15 mouse cellular contexts compared by ENCODE assay signal in genomic region chr5:149168816-149169215, GRCm38 (mm10). TPM values are rescaled to one million over a fixed set of nuclear protein-coding genes. Genes with fewer than 3 reads are reported as not detected.
DNase-seq lines count a peak whose midpoint lies in the region; ATAC-seq and TF ChIP-seq lines count a peak whose summit lies in the region.
"Had no signal": no experiment of that assay in that cellular context is flagged by ENCODE, and none has a peak within 500 bp of the region (broad histone marks: within the 10 kb centered on the region; RNA-seq: fewer than 3 reads in every experiment).

No protein-coding gene starts in this region.

- TF ChIP-seq CTCF in forebrain, postnatal 0 days (IDR thresholded peaks at IDR 0.05; ENCODE audit: low read depth) = no peak
- TF ChIP-seq CTCF in lung, embryonic 14.5 days (IDR thresholded peaks at IDR 0.05; ENCODE audit: low read depth) = no peak
- TF ChIP-seq CTCF in brain, embryonic 14.5 days (IDR thresholded peaks at IDR 0.05; ENCODE audit: borderline replicate concordance, extremely low read depth, insufficient read depth, insufficient read length) = no peak

- no peak overlapping the region for H3K9ac ChIP-seq in forebrain, postnatal 0 days
- no peak overlapping the region for H3K9ac ChIP-seq in forebrain, embryonic 15.5 days (replicated peaks)
- H3K9ac ChIP-seq in lung, embryonic 14.5 days = no peak overlapping the region
- no peak overlapping the region for H3K9ac ChIP-seq in intestine, embryonic 15.5 days
- H3K9ac ChIP-seq: embryonic facial prominence, embryonic 13.5 days; kidney, embryonic 15.5 days; limb, embryonic 12.5 days; liver, postnatal 0 days had no signal

- H3K9me3 ChIP-seq in forebrain, postnatal 0 days (ENCODE audit: low read length) = no peaks in the 10 kb centered on the region
- no peaks in the 10 kb centered on the region for H3K9me3 ChIP-seq in forebrain, embryonic 15.5 days
- H3K9me3 ChIP-seq in lung, embryonic 14.5 days (ENCODE audit: low read depth, low read length) = no peaks in the 10 kb centered on the region
- no peaks in the 10 kb centered on the region for H3K9me3 ChIP-seq in intestine, embryonic 15.5 days
- H3K9me3 ChIP-seq: embryonic facial prominence, embryonic 13.5 days; kidney, embryonic 15.5 days; limb, embryonic 12.5 days had no signal

- TF ChIP-seq POLR2A in brain, embryonic 14.5 days (IDR thresholded peaks at IDR 0.05; ENCODE audit: borderline replicate concordance, extremely low read depth, insufficient read depth, insufficient read length, poor library complexity, severe bottlenecking) = no peak

- H3K4me1 ChIP-seq in forebrain, postnatal 0 days (ENCODE audit: insufficient read depth) = no peaks in the 10 kb centered on the region
- H3K4me1 ChIP-seq in forebrain, embryonic 15.5 days = no peaks in the 10 kb centered on the region
- no peaks in the 10 kb centered on the region for H3K4me1 ChIP-seq in lung, embryonic 14.5 days (ENCODE audit: insufficient read depth)
- no peaks in the 10 kb centered on the region for H3K4me1 ChIP-seq in intestine, embryonic 15.5 days (replicated peaks)
- H3K4me1 ChIP-seq: limb, embryonic 12.5 days had no signal

- no peaks in the 10 kb centered on the region for H3K36me3 ChIP-seq in forebrain, postnatal 0 days (ENCODE audit: insufficient read depth)
- no peaks in the 10 kb centered on the region for H3K36me3 ChIP-seq in forebrain, embryonic 15.5 days
- H3K36me3 ChIP-seq in lung, embryonic 14.5 days (ENCODE audit: insufficient read depth) = no peaks in the 10 kb centered on the region
- H3K36me3 ChIP-seq in intestine, embryonic 15.5 days = no peaks in the 10 kb centered on the region
- H3K36me3 ChIP-seq: embryonic facial prominence, embryonic 13.5 days; kidney, embryonic 15.5 days; limb, embryonic 12.5 days had no signal

- ATAC-seq in forebrain, postnatal 0 days = no peak
- ATAC-seq in forebrain, embryonic 15.5 days (replicated peaks) = no peak
- no peak for ATAC-seq in lung, embryonic 14.5 days (ENCODE audit: insufficient read depth)
- no peak for ATAC-seq in intestine, embryonic 15.5 days
- ATAC-seq: inflammation-experienced regulatory T-cells, adult 6 months; liver, postnatal 0 days had no signal

- no peak overlapping the region for H3K4me3 ChIP-seq in forebrain, postnatal 0 days (ENCODE audit: low read depth, low read length)
- no peak overlapping the region for H3K4me3 ChIP-seq in forebrain, embryonic 15.5 days
- H3K4me3 ChIP-seq in lung, embryonic 14.5 days (ENCODE audit: low read depth, low read length) = no peak overlapping the region
- H3K4me3 ChIP-seq in intestine, embryonic 15.5 days (replicated peaks) = no peak overlapping the region
- H3K4me3 ChIP-seq: embryonic facial prominence, embryonic 13.5 days; kidney, embryonic 15.5 days; limb, embryonic 12.5 days had no signal

- no peaks in the 10 kb centered on the region for H3K27me3 ChIP-seq in forebrain, postnatal 0 days (ENCODE audit: insufficient read depth, low read length)
- H3K27me3 ChIP-seq in forebrain, embryonic 15.5 days = no peaks in the 10 kb centered on the region
- no peaks in the 10 kb centered on the region for H3K27me3 ChIP-seq in lung, embryonic 14.5 days (ENCODE audit: insufficient read depth, low read length)
- no peaks in the 10 kb centered on the region for H3K27me3 ChIP-seq in intestine, embryonic 15.5 days (replicated peaks)
- H3K27me3 ChIP-seq: embryonic facial prominence, embryonic 13.5 days; kidney, embryonic 15.5 days; limb, embryonic 12.5 days had no signal

- H3K27ac ChIP-seq in forebrain, postnatal 0 days (ENCODE audit: low read depth, low read length) = no peak overlapping the region
- no peak overlapping the region for H3K27ac ChIP-seq in forebrain, embryonic 15.5 days (replicated peaks)
- no peak overlapping the region for H3K27ac ChIP-seq in lung, embryonic 14.5 days (ENCODE audit: low read depth)
- H3K27ac ChIP-seq in intestine, embryonic 15.5 days = no peak overlapping the region
- H3K27ac ChIP-seq: embryonic facial prominence, embryonic 13.5 days; kidney, embryonic 15.5 days; limb, embryonic 12.5 days had no signal

- WGBS in forebrain, postnatal 0 days = 65% methylated on average over 9 of the region's 9 CpGs
- 80% methylated on average over 9 of the region's 9 CpGs for WGBS in forebrain, embryonic 15.5 days
- 61% methylated on average over 9 of the region's 9 CpGs for WGBS in lung, embryonic 14.5 days
- 65% methylated on average over 9 of the region's 9 CpGs for WGBS in intestine, embryonic 15.5 days

- peak; percentile 31 for DNase-seq in forebrain, postnatal 0 days
- DNase-seq in lung, embryonic 14.5 days = peak; percentile 62
- no peak for DNase-seq in lung, postnatal 14 days
- peak; percentile 6 for DNase-seq in brain, embryonic 14.5 days (ENCODE audit: low read depth)
- DNase-seq in right cerebral cortex, postnatal 25 days = peak; percentile 26
- DNase-seq: gastrocnemius, postnatal 10 days; heart, postnatal 4 days; liver, postnatal 0 days had no signal

- H3K4me2 ChIP-seq in forebrain, postnatal 0 days (ENCODE audit: low read depth) = no peak overlapping the region
- no peak overlapping the region for H3K4me2 ChIP-seq in forebrain, embryonic 15.5 days (replicated peaks)
- no peak overlapping the region for H3K4me2 ChIP-seq in lung, embryonic 14.5 days
- H3K4me2 ChIP-seq in intestine, embryonic 15.5 days (replicated peaks) = no peak overlapping the region
- H3K4me2 ChIP-seq: embryonic facial prominence, embryonic 13.5 days; heart, embryonic 11.5 days; kidney, embryonic 15.5 days; limb, embryonic 12.5 days had no signal

RNA-seq across cellular contexts. Expression of gene Uspl1, which starts 15.3 kb away (rescaled TPM):
- 61.3 and 63.6 TPM in 2 replicates for total RNA-seq in forebrain, postnatal 0 days (2014; rRNA removed)
- polyA plus RNA-seq in forebrain, postnatal 0 days (2015; fragmentation: Nextera tagmentation; extraction: Ambion mirVana) = 37.3 and 41.8 TPM in 2 replicates
- 51.6 and 51.7 TPM in 2 replicates for polyA plus RNA-seq in forebrain, embryonic 15.5 days (2015; fragmentation: Nextera tagmentation; extraction: Ambion mirVana)
- polyA plus RNA-seq in lung, embryonic 14.5 days (2014; fragmentation: Nextera tagmentation; extraction: Ambion mirVana) = 48.7 and 49.7 TPM in 2 replicates
- 29.2 and 38.7 TPM in 2 replicates for polyA plus RNA-seq in brain, embryonic 14.5 days (2012; rRNA removed)
- 33.7 and 37.1 TPM in 2 replicates for polyA plus RNA-seq in intestine, embryonic 15.5 days (2015; fragmentation: Nextera tagmentation; extraction: Ambion mirVana)

RNA-seq across cellular contexts. Expression of gene Hmgb1, which starts 15.5 kb away (rescaled TPM):
- 446 and 559 TPM in 2 replicates for total RNA-seq in forebrain, postnatal 0 days (2014; rRNA removed)
- 836 and 892 TPM in 2 replicates for polyA plus RNA-seq in forebrain, postnatal 0 days (2015; fragmentation: Nextera tagmentation; extraction: Ambion mirVana)
- 1,140 and 1,184 TPM in 2 replicates for polyA plus RNA-seq in forebrain, embryonic 15.5 days (2015; fragmentation: Nextera tagmentation; extraction: Ambion mirVana)
- polyA plus RNA-seq in lung, embryonic 14.5 days (2014; fragmentation: Nextera tagmentation; extraction: Ambion mirVana) = 2,008 and 2,115 TPM in 2 replicates
- 268 and 316 TPM in 2 replicates for polyA plus RNA-seq in brain, embryonic 14.5 days (2012; rRNA removed)
- 1,042 and 1,306 TPM in 2 replicates for polyA plus RNA-seq in intestine, embryonic 15.5 days (2015; fragmentation: Nextera tagmentation; extraction: Ambion mirVana)
